Mouse (Mus musculus) R1 (cell line): ENCODE results near the gene Kcnk13.
A peak's percentile ranks its signal among the peaks of the same experiment; 100 is the strongest.

ENCODE experiments used
- DNase-seq: peaks from one replicate; pipeline ENCODE4 v3.0.0-alpha.2; 2018; ENCODE audit warnings: low read depth, low spot score

Gene Kcnk13

DNA sequence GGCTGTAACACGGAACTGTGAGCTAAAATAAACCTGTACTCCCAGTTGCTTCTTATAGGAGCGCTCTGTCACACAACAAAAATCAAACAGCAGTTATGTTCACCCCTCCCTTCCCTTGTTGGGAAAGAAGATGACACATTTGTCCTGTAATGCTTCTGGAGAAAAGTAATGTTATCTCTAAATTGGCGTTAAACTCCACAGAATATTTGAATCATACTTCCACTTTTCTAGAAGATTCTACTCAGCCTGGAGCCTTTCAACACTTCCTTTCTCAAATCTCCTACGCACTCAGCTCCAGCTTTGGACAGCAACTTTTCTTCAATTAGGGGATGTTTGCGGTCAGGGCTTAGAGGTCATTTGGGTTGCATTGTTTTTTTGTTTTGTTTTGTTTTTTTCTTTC, 125.0 kb downstream of the Kcnk13 start:
- no peak for DNase-seq

GRCm38 (mm10) chr12:100090750-100091149, 126.5 kb downstream of the Kcnk13 start:
- no peak for DNase-seq

DNA sequence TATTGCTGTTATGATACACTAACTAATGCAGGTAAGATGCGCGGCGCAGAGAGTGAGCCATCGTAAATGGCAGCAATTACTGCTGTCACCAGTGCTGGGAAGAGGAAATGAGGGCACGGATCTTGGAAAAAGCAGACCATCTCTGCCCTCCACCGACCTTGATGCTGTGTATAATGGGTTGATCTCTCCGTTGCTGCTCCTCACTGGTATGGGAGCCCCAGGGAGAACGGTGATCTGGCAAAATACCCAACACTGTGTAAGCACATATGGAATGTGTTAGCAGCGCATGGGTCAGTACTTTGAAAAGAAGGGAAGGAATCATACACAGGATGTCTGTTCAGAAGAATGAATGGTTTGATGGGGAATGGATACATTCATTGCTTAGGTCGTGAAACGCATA, 128.7 kb downstream of the Kcnk13 start:
- no peak for DNase-seq

DNA sequence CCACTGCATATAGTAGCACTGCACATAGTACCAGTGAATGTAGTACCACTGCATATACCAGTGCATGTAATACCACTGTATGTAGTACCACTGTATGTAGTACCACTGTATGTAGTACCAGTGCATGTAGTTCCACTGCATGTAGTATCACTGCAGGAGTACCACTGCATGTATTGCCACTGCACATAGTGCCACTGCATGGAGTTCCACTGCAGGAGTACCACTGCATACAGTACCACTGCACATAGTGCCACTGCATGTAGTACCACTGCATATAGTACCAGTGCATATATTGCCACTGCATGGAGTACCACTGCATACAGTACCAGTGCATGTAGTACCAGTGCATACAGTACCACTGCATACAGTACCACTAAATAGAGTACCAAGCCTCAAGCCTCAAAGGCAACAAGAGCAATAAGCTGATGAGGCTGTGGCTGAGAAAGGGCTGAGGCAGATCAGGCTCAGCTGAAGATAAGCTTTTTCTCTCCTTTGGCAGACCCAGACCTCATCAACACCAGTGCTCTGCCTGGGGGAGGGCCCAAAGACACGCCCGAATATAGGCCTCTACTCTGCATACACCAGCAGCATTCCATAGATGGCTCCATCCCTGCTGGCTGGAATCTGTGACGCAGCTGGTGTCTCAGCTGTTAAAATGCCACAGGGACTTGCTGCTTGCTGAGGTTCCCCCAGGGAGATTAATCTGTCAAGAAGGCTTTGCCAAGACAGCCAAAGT, 135.8 kb downstream of the Kcnk13 start:
- peak; percentile 27 for DNase-seq

GRCm38 (mm10) chr12:100100707-100101030, 136.4 kb downstream of the Kcnk13 start:
- DNase-seq, result no peak

GRCm38 (mm10) chr12:100101651-100102050, 137.4 kb downstream of the Kcnk13 start:
- DNase-seq, result no peak

DNA sequence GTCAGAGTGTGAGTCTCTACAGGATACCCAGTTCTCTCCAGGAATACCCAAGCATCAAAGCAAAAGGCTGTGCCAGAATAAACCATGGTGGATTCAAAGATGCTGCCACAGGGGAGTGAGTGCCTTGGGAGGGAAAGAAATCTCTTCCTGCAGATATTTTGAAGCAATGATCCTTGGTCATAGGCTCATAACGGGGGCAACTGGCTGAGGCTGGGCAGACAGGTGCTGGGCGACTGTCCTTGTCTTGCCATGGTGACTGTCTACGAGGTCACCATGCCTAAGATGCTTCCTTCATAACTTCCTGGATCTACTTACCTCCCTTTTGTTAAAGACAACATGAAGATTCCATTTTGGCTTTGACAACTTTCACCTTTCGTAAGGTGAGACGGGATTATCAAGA, 140.2 kb downstream of the Kcnk13 start:
- no peak for DNase-seq

DNA sequence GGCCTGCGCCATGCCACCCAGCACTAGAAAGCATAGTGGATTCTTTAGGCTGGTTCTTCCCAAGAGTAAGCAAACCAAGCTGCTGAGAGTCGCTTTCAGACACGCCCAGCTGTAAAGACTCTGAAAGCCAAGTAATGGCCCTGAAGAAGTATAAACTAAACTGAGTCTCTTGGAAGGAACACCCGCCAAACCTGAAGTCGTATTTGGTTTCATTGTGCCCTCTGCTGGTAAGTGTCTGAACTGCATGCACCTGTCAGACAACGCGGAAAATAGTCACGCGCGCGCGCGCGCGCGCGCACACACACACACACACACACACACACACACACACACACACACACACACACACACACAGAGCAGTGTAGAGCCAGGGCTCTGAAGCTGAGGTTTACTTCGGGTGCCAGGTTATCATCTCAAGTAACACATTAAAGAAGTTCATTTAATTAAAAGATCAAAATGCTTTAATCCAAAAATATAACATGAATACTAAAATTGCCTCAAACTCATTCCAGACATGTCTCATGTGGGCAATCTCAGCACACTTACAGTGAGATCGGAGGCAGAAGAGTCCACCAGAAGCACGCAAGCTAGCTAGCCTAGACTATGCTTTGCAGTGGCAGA, 142.1 kb downstream of the Kcnk13 start:
- DNase-seq, result peak; percentile 76

DNA sequence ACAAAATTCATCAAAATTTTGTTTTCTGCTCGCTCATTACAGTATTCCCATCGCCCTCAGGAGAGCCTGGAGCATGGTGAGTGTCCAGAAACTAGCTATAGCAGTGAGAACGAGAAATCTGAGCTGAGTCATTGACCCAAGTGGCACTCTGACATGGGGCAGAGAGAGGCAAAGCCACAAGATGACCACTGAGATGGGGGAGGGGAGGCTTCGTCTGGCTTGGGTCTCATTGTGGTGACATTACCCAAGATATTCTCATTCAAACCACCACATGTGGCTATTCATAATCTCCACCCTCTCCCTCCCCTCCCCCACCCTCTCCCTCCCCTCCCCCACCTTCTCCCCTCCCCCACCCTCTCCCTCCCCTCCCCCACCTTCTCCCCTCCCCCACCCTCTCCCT, 143.1 kb downstream of the Kcnk13 start:
- DNase-seq, result no peak

DNA sequence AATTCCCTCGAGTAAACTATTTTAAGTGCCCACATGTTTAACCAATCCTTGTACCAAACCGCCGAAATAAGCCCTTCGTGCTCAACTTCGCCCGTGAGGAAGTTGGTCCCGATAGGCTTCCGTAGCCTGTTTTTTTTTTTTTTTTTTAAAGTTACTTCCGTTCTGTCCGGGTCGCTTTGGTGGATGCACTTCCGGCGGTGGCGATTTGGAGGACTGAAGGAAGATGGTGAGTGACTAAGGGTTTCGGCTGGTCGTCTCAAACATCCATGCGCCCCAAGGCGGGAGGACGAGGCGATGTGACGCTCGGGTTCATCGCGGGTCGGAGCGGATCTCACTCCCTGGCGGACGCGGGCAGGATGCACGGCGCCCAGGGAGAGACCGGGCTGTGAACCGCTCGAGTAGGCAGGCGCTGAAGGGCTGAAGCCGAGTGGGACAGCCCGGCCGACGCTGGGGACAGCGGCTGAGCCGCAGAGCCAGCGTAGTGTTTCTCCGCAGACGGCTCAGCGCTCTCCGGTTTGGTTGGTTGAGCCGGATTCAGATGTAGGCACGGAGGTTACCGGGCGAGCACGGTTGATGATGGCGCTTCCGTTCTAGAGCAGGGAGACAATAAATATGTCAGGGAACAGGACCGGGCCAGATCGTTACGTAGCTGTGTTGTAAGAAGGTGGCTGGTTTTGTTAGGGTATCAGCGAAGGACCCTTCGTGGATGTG, 145.8 kb downstream of the Kcnk13 start, which contains the start of gene Psmc1:
TSS of gene Psmc1 (plus strand) at position 169 of the 711 bp plus-strand sequence.
- DNase-seq, result peak; percentile 96
